Mouse (Mus musculus) NIH3T3 (cell line): ENCODE measurements around the gene Hlx.
A peak's percentile ranks its signal among the peaks of the same experiment; 100 is the strongest.

ENCODE experiments used
- DNase-seq: peaks from one replicate; pipeline ENCODE4 v3.0.0-alpha.2; 2012; ENCODE audit warnings: low read depth

The Hlx gene

GRCm38 (mm10) chr1:184733300-184734066 lies 1.1 kb upstream of the Hlx start:
- no peak for DNase-seq

GRCm38 (mm10) chr1:184731644-184732545 lies 524 bp downstream of the Hlx start:
- DNase-seq: peak; percentile 81

- peak; percentile 43 for DNase-seq
Measured at GRCm38 (mm10) chr1:184731091-184731640, 1.3 kb downstream of the Hlx start.

- no peak for DNase-seq
Measured at GRCm38 (mm10) chr1:184730453-184731013, 1.9 kb downstream of the Hlx start.

GRCm38 (mm10) chr1:184729357-184730140 lies 2.9 kb downstream of the Hlx start:
- DNase-seq: no peak

- DNase-seq: no peak
Measured at GRCm38 (mm10) chr1:184728561-184729115, 3.8 kb downstream of the Hlx start.

- DNase-seq: no peak
Measured at GRCm38 (mm10) chr1:184727401-184728265, 4.8 kb downstream of the Hlx start.

- DNase-seq: no peak
Measured at GRCm38 (mm10) chr1:184726576-184727300, 5.7 kb downstream of the Hlx start.

GRCm38 (mm10) chr1:184725318-184725790 lies 7.1 kb downstream of the Hlx start:
- DNase-seq: no peak

GRCm38 (mm10) chr1:184724551-184725317 lies 7.7 kb downstream of the Hlx start:
- DNase-seq: no peak

- no peak for DNase-seq
Measured at GRCm38 (mm10) chr1:184723899-184724298, 8.5 kb downstream of the Hlx start.

GRCm38 (mm10) chr1:184721121-184721520 lies 11.3 kb downstream of the Hlx start:
- no peak for DNase-seq

GRCm38 (mm10) chr1:184720162-184721025 lies 12.0 kb downstream of the Hlx start:
- no peak for DNase-seq

- DNase-seq: no peak
Measured at GRCm38 (mm10) chr1:184718261-184719120, 13.9 kb downstream of the Hlx start.

- no peak for DNase-seq
Measured at GRCm38 (mm10) chr1:184717691-184718200, 14.7 kb downstream of the Hlx start.

GRCm38 (mm10) chr1:184717016-184717568 lies 15.3 kb downstream of the Hlx start:
- no peak for DNase-seq
